19 mouse cellular contexts compared by ENCODE assay signal in genomic region chr14:16302688-16303087, GRCm38 (mm10). TPM values are rescaled to one million over a fixed set of nuclear protein-coding genes. Genes with fewer than 3 reads are reported as not detected.
DNase-seq lines count a peak whose midpoint lies in the region; ATAC-seq lines count a peak whose summit lies in the region.
"Had no signal": no experiment of that assay in that cellular context is flagged by ENCODE, and none has a peak within 500 bp of the region (broad histone marks: within the 10 kb centered on the region; RNA-seq: fewer than 3 reads in every experiment).

No protein-coding gene starts in this region.

- no peak overlapping the region for H3K9ac ChIP-seq in limb, embryonic 13.5 days
- H3K9ac ChIP-seq: embryonic facial prominence, embryonic 12.5 days; forebrain, embryonic 15.5 days; heart, embryonic 13.5 days; hindbrain, embryonic 12.5 days had no signal

- no peak overlapping the region for H3K4me3 ChIP-seq in limb, embryonic 13.5 days
- H3K4me3 ChIP-seq: embryonic facial prominence, embryonic 12.5 days; forebrain, embryonic 15.5 days; heart, embryonic 13.5 days; hindbrain, embryonic 12.5 days had no signal

- peaks cover 10% of the 10 kb centered on the region for H3K4me1 ChIP-seq in limb, embryonic 13.5 days
- H3K4me1 ChIP-seq: embryonic facial prominence, embryonic 12.5 days; forebrain, embryonic 15.5 days; heart, embryonic 13.5 days; hindbrain, embryonic 12.5 days had no signal

- no peak for ATAC-seq in limb, embryonic 13.5 days (ENCODE audit: low FRiP score, low read depth)
- ATAC-seq: activated CD4-positive, CD25-positive, alpha-beta regulatory T cell, adult 4 months; forebrain, embryonic 15.5 days; hindbrain, embryonic 16.5 days; inflammation-experienced regulatory T-cells, adult 6 months; Patski had no signal

- 25% methylated on average over 1 of the region's 1 CpGs for WGBS in limb, embryonic 13.5 days

- intact Hi-C loops in left cerebral cortex, postnatal 36 days (cut with DNase I) = no loop called here

- no peak overlapping the region for H3K4me2 ChIP-seq in limb, embryonic 13.5 days (replicated peaks)
- H3K4me2 ChIP-seq: embryonic facial prominence, embryonic 12.5 days; forebrain, embryonic 15.5 days; heart, embryonic 13.5 days; hindbrain, embryonic 12.5 days had no signal

- DNase-seq in A20 (ENCODE audit: low read depth, low spot score) = peak; percentile 83
- peak; percentile 33 to 43 for DNase-seq in B cell, adult 2 months
- peak; percentile 61 for DNase-seq in splenic B cell, adult 2 months (ENCODE audit: low read depth, low spot score)
- no peak for DNase-seq in left cerebral cortex, postnatal 36 days (ENCODE audit: low spot score in 2 of 2)
- no peak for DNase-seq in cerebellum, postnatal 36 days
- DNase-seq: adrenal gland, postnatal 14 days; cerebellum, adult 18-20 months; cerebellum, adult 9-11 months; gastrocnemius, postnatal 10 days; heart, postnatal 36 days had no signal

- H3K27ac ChIP-seq in limb, embryonic 13.5 days = peak overlapping the region; percentile 34; the same call in 1 of the 2 replicates
- H3K27ac ChIP-seq: embryonic facial prominence, embryonic 12.5 days; forebrain, embryonic 15.5 days; heart, embryonic 13.5 days; hindbrain, embryonic 12.5 days had no signal

- peaks cover 10% of the 10 kb centered on the region for H3K36me3 ChIP-seq in limb, embryonic 13.5 days
- peaks cover 5% of the 10 kb centered on the region; the same call in 1 of the 2 replicates for H3K36me3 ChIP-seq in splenic B cell, adult 2 months (ENCODE audit: control insufficient read depth, insufficient read depth, low read length, poor library complexity, severe bottlenecking)
- H3K36me3 ChIP-seq: hindbrain, embryonic 12.5 days had no signal

- H3K9me3 ChIP-seq in limb, embryonic 13.5 days = no peaks in the 10 kb centered on the region
- H3K9me3 ChIP-seq: embryonic facial prominence, embryonic 12.5 days; forebrain, embryonic 15.5 days; heart, embryonic 13.5 days; hindbrain, embryonic 12.5 days had no signal

- no peaks in the 10 kb centered on the region for H3K27me3 ChIP-seq in limb, embryonic 13.5 days
- no peaks in the 10 kb centered on the region for H3K27me3 ChIP-seq in splenic B cell, adult 2 months (ENCODE audit: control insufficient read depth, insufficient read depth, low read length, poor library complexity, severe bottlenecking)
- H3K27me3 ChIP-seq: embryonic facial prominence, embryonic 12.5 days; forebrain, embryonic 15.5 days; heart, embryonic 13.5 days; hindbrain, embryonic 12.5 days; Patski had no signal

RNA-seq across cellular contexts. Expression of gene Oxsm, which starts 53.1 kb away (rescaled TPM):
- 1.4 and 1.6 TPM in 2 replicates for polyA plus RNA-seq in limb, embryonic 13.5 days (2015; fragmentation: Nextera tagmentation; extraction: Ambion mirVana)
- total RNA-seq in left cerebral cortex, postnatal 36 days (2021) = 10 to 100 TPM; 10.4 to 11.6 TPM

RNA-seq across cellular contexts. Expression of gene Ngly1, which starts 53.6 kb away (rescaled TPM):
- 41.7 and 48.7 TPM in 2 replicates for polyA plus RNA-seq in limb, embryonic 13.5 days (2015; fragmentation: Nextera tagmentation; extraction: Ambion mirVana)
- total RNA-seq in left cerebral cortex, postnatal 36 days (2021) = 10 to 100 TPM; 29.1 to 33.4 TPM

Comparison
In these comparisons a context has a peak if more than half of its experiments do, and no peak if none do; other contexts are left out.
1. DNase-seq: peak in A20 (single experiment), B cell, adult 2 months (2 of 2) and splenic B cell, adult 2 months (single experiment); none in left cerebral cortex, postnatal 36 days (0 of 2) and cerebellum, postnatal 36 days (0 of 2).